Mouse (Mus musculus) WW6 (cell line): ENCODE measurements around the gene 2210016F16Rik.
"Not testable (repeated sequence)": the region's sequence is repeated elsewhere in the genome, so short reads cannot be mapped to it uniquely, and the experiment has no call there.

Source experiments
- DNase-seq: peaks from one replicate; pipeline ENCODE4 v3.0.0-alpha.2; 2013; ENCODE audit warnings: low read depth, low spot score

2210016F16Rik gene

DNA sequence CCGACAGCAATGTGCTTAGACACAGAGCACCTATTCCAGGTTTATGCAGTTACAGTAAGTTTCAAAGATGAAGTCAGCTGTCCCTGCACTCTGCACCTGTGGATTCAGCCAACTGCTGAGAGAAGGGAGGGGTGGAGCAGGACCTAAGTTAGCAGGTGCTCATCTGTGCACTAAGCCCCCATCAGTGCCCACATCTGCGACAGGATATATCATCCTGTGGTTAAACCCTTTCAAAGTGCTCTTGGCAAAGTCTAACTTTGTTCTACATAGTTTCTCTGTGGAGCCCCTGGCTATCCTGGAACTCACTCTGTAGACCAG, 11.9 kb downstream of the 2210016F16Rik start:
- DNase-seq, result no peak

- no peak for DNase-seq
Measured at GRCm38 (mm10) chr13:58372278-58373152, 12.5 kb downstream of the 2210016F16Rik start.

DNA sequence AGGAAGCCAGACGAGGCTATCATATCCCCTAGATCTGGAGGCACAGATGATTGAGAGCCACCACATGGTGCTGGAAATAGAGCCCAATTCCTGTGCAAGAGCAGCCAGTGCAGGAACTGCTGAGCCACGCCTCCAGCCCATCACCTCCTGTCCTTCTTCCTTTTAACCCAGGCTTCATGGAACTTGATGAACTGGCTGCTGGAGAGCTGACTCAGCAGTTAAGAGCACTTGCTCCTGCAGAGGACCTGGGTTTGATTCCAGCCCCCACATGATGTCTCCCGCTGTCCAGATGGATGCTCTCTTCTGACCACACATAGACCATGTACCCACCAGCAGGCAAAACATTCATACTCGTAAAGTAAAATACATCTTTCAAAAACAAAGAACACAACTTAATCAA, 16.2 kb downstream of the 2210016F16Rik start:
- DNase-seq, result no peak

- DNase-seq, result no peak
Measured at GRCm38 (mm10) chr13:58367641-58368040, 17.4 kb downstream of the 2210016F16Rik start.

- DNase-seq, result no peak
Measured at GRCm38 (mm10) chr13:58366373-58366772, 18.7 kb downstream of the 2210016F16Rik start.

GRCm38 (mm10) chr13:58365179-58365578, 19.8 kb downstream of the 2210016F16Rik start:
- DNase-seq, result not testable (repeated sequence)

GRCm38 (mm10) chr13:58364353-58365175, 20.5 kb downstream of the 2210016F16Rik start:
- no peak for DNase-seq

- no peak for DNase-seq
Measured at GRCm38 (mm10) chr13:58359304-58359653, 25.7 kb downstream of the 2210016F16Rik start.

GRCm38 (mm10) chr13:58358629-58359303, 26.3 kb downstream of the 2210016F16Rik start, which contains the start of gene Kif27:
TSS of gene Kif27 (minus strand) at chr13:58359122.
- DNase-seq, result peak; percentile 77

DNA sequence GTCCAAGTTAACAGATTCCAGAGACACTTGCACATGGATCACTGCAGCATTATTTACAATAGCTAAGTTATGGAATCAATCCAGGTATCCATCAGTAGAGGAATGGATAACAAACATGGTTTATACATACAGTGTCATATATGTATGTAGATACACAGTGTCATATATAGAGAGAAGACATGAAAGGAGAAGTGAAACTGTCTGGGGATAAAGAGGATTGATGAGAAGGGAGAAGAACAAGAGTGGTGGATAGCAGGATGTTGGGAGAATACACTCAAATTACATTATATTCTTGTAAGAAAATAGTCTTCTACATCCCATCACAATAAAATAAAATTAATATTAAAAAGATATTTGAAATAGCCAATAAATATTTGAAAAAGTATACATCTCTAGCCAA, 32.0 kb downstream of the 2210016F16Rik start:
- no peak for DNase-seq

DNA sequence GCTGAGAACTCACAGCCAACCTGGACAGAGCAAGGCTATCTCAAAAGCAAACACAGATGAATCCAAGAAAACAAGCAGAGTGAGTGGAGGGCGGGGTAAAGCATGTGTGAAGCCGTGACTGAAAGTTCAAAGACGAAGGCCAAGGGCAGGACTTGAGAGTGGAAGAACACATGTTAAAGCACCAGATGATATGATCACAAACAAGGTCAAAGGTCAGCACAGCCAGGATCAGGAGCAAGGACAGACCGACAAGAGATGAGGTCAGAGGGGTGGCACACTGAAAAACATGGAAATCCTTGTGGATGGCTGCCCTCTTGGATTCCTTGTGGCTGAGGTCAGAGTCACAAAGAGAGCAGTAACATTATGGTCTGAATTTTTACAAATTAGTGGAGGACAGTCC, 34.4 kb downstream of the 2210016F16Rik start:
- no peak for DNase-seq

GRCm38 (mm10) chr13:58344505-58344904, 40.5 kb downstream of the 2210016F16Rik start:
- no peak for DNase-seq

DNA sequence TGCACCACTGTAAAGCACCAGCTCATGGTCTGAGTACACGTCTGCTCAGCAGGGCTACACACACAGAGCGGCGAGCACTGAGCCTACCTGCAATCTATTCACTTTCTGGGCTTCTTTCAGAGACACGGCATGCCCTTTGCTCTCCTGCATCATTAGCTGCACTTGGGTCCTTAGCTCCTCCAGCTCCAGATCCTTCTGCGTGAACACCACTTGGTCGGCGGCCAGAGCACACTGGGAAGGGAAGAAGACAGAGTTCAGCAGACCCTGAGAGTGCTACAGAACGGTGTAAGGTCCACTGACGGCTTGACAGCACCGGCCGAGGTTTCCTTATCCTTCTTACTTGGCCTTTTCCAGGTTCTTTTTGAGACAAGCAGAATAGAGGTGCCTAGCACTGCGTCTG, 47.6 kb downstream of the 2210016F16Rik start:
- no peak for DNase-seq

DNA sequence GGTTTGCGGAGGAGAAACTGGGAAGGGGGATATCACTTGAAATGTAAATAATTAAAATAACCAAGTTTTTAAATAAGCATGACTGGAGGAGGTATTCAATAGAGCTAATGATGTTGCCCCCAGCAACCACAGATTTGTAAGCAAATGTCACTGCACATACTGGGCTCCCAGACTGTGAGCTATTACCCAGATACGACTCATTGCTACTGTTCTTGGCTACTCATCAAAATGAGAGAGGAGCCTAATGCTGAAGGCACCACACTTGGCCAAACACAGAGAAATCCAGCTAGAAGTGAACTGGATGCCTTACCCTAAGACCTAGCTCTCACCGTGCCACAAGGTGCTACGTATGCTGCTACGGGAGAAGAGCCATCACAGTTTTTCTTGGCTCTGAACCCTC, 50.9 kb downstream of the 2210016F16Rik start:
- no peak for DNase-seq
